Mouse (Mus musculus) neural tube, embryonic 11.5 days (tissue): ENCODE measurements around the gene Mlf2. TPM values are rescaled to one million over a fixed set of nuclear protein-coding genes. Genes with fewer than 3 reads are reported as not detected.

Experiments used
- ATAC-seq: fragments of 200-750 bp; cut with Nextera tagmentation; 2 replicates; pipeline ENCODE4 v1.8.0; 2017; ENCODE audit warnings: moderate number of reproducible peaks, mild to moderate bottlenecking, moderate TSS enrichment, moderate library complexity; ENCODE audit not compliant: insufficient read depth, low FRiP score, low TSS enrichment
- DNase-seq: peaks from one replicate; pipeline ENCODE4 v3.0.0-alpha.2; 2015; ENCODE audit warnings: low spot score
- H3K27ac ChIP-seq: fragments of 300-500 bp; sonication (generic); 2 replicates; pipeline ENCODE4 v1.5.1; 2014; ENCODE audit warnings: low read depth, mild to moderate bottlenecking, low read length
- H3K27me3 ChIP-seq: fragments of 300-500 bp; sonication (generic); 2 replicates; pipeline ENCODE4 v1.6.1; 2014; ENCODE audit warnings: mild to moderate bottlenecking, low read length, mixed read lengths; ENCODE audit not compliant: control insufficient read depth, insufficient read depth
- H3K36me3 ChIP-seq: fragments of 300-500 bp; sonication (generic); 2 replicates; pipeline ENCODE4 v1.6.1; 2014; ENCODE audit warnings: mild to moderate bottlenecking, low read length, moderate library complexity, mixed read lengths; ENCODE audit not compliant: control insufficient read depth, insufficient read depth
- H3K4me1 ChIP-seq: fragments of 300-500 bp; sonication (generic); 2 replicates; pipeline ENCODE4 v1.6.1; 2014; ENCODE audit warnings: low read length, mixed read lengths; ENCODE audit not compliant: control insufficient read depth, insufficient read depth
- H3K4me2 ChIP-seq: fragments of 300-500 bp; sonication (generic); 2 replicates; pipeline ENCODE4 v1.6.1; 2014; ENCODE audit warnings: low read depth, mild to moderate bottlenecking, moderate library complexity
- H3K4me3 ChIP-seq: fragments of 300-500 bp; sonication (generic); 2 replicates; pipeline ENCODE4 v1.5.1; 2014; ENCODE audit warnings: low read depth, low read length
- H3K9ac ChIP-seq: fragments of 300-500 bp; sonication (generic); 2 replicates; pipeline ENCODE4 v1.6.1; 2014; ENCODE audit warnings: mild to moderate bottlenecking, low read length
- H3K9me3 ChIP-seq: fragments of 300-500 bp; sonication (generic); 2 replicates; pipeline ENCODE4 v1.6.1; 2016; ENCODE audit warnings: low read length; ENCODE audit not compliant: control insufficient read depth
- WGBS: fragments of 180-500 bp; shearing (Covaris S2); extraction: QIAGEN DNeasy Blood & Tissue Kit; methylation state at CpG from one replicate; pipeline ENCODE4 v1.1.7; 2014; 5-methylcytosine and 5-hydroxymethylcytosine counted together
- polyA plus RNA-seq: library from polyadenylated mRNA; unstranded; fragments of >200 nt; fragmentation: Nextera tagmentation; extraction: Ambion mirVana; gene quantifications from 2 replicates; pipeline ENCODE4 v1.2.1, GENCODE M21; 2014

Gene Mlf2
- polyA plus RNA-seq, 1 experiment from 2014 or later = 513 TPM

GRCm38 (mm10) chr6:124937493-124937892 lies 6.3 kb downstream of the Mlf2 start:
- WGBS = 94% methylated on average over 2 of the region's 2 CpGs
- no peak overlapping the region for H3K27ac ChIP-seq
- ATAC-seq = no peak
- H3K4me3 ChIP-seq = no peak overlapping the region
- no peaks in the 10 kb centered on the region for H3K27me3 ChIP-seq
- H3K9ac ChIP-seq = no peak overlapping the region
- H3K4me2 ChIP-seq = no peak overlapping the region
- H3K4me1 ChIP-seq = peaks cover 3% of the 10 kb centered on the region
- DNase-seq = no peak
- peaks cover 23% of the 10 kb centered on the region for H3K36me3 ChIP-seq
- no peaks in the 10 kb centered on the region for H3K9me3 ChIP-seq

GRCm38 (mm10) chr6:124938554-124938953 lies 7.4 kb downstream of the Mlf2 start:
- Histone ChIP-seq H3K27me3 (no peaks in the 10 kb centered on the region), H3K9me3 (no peaks in the 10 kb centered on the region), H3K4me1 (no peaks in the 10 kb centered on the region), H3K27ac (no peak overlapping the region), H3K9ac (no peak overlapping the region), H3K4me2 (no peak overlapping the region), H3K36me3 (peaks cover 23% of the 10 kb centered on the region), H3K4me3 (no peak overlapping the region)
- ATAC-seq (no peak), DNase-seq (no peak)
- WGBS = 91% methylated on average over 7 of the region's 7 CpGs

- H3K27me3 ChIP-seq = no peaks in the 10 kb centered on the region
- DNase-seq (no peak), ATAC-seq (no peak)
- no peak overlapping the region for H3K27ac ChIP-seq
- no peaks in the 10 kb centered on the region for H3K4me1 ChIP-seq
- H3K9ac ChIP-seq = no peak overlapping the region
- 93% methylated on average over 1 of the region's 1 CpGs for WGBS
- no peak overlapping the region for H3K4me3 ChIP-seq
- no peaks in the 10 kb centered on the region for H3K9me3 ChIP-seq
- H3K4me2 ChIP-seq = no peak overlapping the region
- H3K36me3 ChIP-seq = peaks cover 5% of the 10 kb centered on the region
These were observed 10.5 kb downstream of the Mlf2 start for GRCm38 (mm10) chr6:124941679-124942078.

GRCm38 (mm10) chr6:124943526-124943925 lies 12.3 kb downstream of the Mlf2 start:
- Histone ChIP-seq H3K27ac (no peak overlapping the region), H3K4me1 (no peaks in the 10 kb centered on the region), H3K4me2 (no peak overlapping the region), H3K36me3 (peaks cover under 1% of the 10 kb centered on the region), H3K4me3 (no peak overlapping the region), H3K9me3 (no peaks in the 10 kb centered on the region), H3K9ac (no peak overlapping the region), H3K27me3 (no peaks in the 10 kb centered on the region)
- DNase-seq (no peak), ATAC-seq (no peak)
- 87% methylated on average over 3 of the region's 3 CpGs for WGBS

GRCm38 (mm10) chr6:124953991-124954715 lies 23.0 kb downstream of the Mlf2 start:
- DNase-seq = no peak
- ATAC-seq = no peak
- H3K9ac ChIP-seq = no peak overlapping the region
- H3K27ac ChIP-seq = no peak overlapping the region
- no peak overlapping the region for H3K4me3 ChIP-seq
- no peaks in the 10 kb centered on the region for H3K4me1 ChIP-seq
- H3K27me3 ChIP-seq = no peaks in the 10 kb centered on the region
- peaks cover 2% of the 10 kb centered on the region; the same call in 1 of the 2 replicates for H3K36me3 ChIP-seq
- 96% methylated on average over 2 of the region's 2 CpGs for WGBS
- H3K9me3 ChIP-seq = no peaks in the 10 kb centered on the region
- H3K4me2 ChIP-seq = no peak overlapping the region

- H3K27ac ChIP-seq = no peak overlapping the region
- ATAC-seq = no peak
- no peaks in the 10 kb centered on the region for H3K4me1 ChIP-seq
- H3K9ac ChIP-seq = no peak overlapping the region
- H3K27me3 ChIP-seq = no peaks in the 10 kb centered on the region
- H3K4me2 ChIP-seq = no peak overlapping the region
- peaks cover 4% of the 10 kb centered on the region for H3K36me3 ChIP-seq
- no peak for DNase-seq
- H3K9me3 ChIP-seq = no peaks in the 10 kb centered on the region
- no peak overlapping the region for H3K4me3 ChIP-seq
- 94% methylated on average over 4 of the region's 4 CpGs for WGBS
These were observed 24.0 kb downstream of the Mlf2 start for GRCm38 (mm10) chr6:124955212-124955611.

- WGBS = 92% methylated on average over 3 of the region's 3 CpGs
- H3K4me3 ChIP-seq = no peak overlapping the region
- H3K9me3 ChIP-seq = no peaks in the 10 kb centered on the region
- no peaks in the 10 kb centered on the region for H3K4me1 ChIP-seq
- H3K9ac ChIP-seq = no peak overlapping the region
- DNase-seq (no peak), ATAC-seq (no peak)
- H3K4me2 ChIP-seq = no peak overlapping the region
- H3K27ac ChIP-seq = no peak overlapping the region
- no peaks in the 10 kb centered on the region for H3K27me3 ChIP-seq
- peaks cover 8% of the 10 kb centered on the region for H3K36me3 ChIP-seq
These were observed 26.9 kb downstream of the Mlf2 start for GRCm38 (mm10) chr6:124958127-124958526.

- H3K4me2 ChIP-seq = no peak overlapping the region
- peaks cover 8% of the 10 kb centered on the region for H3K36me3 ChIP-seq
- H3K4me3 ChIP-seq = no peak overlapping the region
- peaks cover 6% of the 10 kb centered on the region; the same call in 1 of the 2 replicates for H3K4me1 ChIP-seq
- ATAC-seq = no peak
- no peak overlapping the region for H3K9ac ChIP-seq
- no peaks in the 10 kb centered on the region for H3K27me3 ChIP-seq
- H3K27ac ChIP-seq = no peak overlapping the region
- 89% methylated on average over 13 of the region's 13 CpGs for WGBS
- no peak for DNase-seq
- no peaks in the 10 kb centered on the region for H3K9me3 ChIP-seq
These were observed 28.8 kb downstream of the Mlf2 start for GRCm38 (mm10) chr6:124959960-124960359.

- Histone ChIP-seq H3K9me3 (no peaks in the 10 kb centered on the region), H3K4me2 (no peak overlapping the region), H3K36me3 (peaks cover 8% of the 10 kb centered on the region), H3K27ac (no peak overlapping the region), H3K27me3 (no peaks in the 10 kb centered on the region), H3K4me1 (peaks cover 6% of the 10 kb centered on the region; the same call in 1 of the 2 replicates), H3K4me3 (no peak overlapping the region), H3K9ac (no peak overlapping the region)
- 93% methylated on average over 12 of the region's 12 CpGs for WGBS
- ATAC-seq (no peak), DNase-seq (no peak)
These were observed 29.8 kb downstream of the Mlf2 start for GRCm38 (mm10) chr6:124961021-124961420.
